Mouse (Mus musculus) common myeloid progenitor, adult 5-6 weeks (primary cell): ENCODE data around the gene Klc2. TPM values are rescaled to one million over a fixed set of nuclear protein-coding genes. Genes with fewer than 3 reads are reported as not detected.

Source experiments
- ATAC-seq: replicated peaks from 2 replicates; pipeline ENCODE4 v1.8.0; 2016; ENCODE audit warnings: low read depth, mild to moderate bottlenecking, moderate TSS enrichment, inconsistent platforms; ENCODE audit not compliant: poor library complexity, severe bottlenecking
- total RNA-seq: library from RNA; stranded (forward); fragments of 200-1000, 187-1606 nt; gene quantifications from 2 replicates; pipeline ENCODE4 v1.2.3, GENCODE M21; 2017

Gene Klc2
- total RNA-seq, 1 experiment from 2014 or later = 5.2 TPM

DNA sequence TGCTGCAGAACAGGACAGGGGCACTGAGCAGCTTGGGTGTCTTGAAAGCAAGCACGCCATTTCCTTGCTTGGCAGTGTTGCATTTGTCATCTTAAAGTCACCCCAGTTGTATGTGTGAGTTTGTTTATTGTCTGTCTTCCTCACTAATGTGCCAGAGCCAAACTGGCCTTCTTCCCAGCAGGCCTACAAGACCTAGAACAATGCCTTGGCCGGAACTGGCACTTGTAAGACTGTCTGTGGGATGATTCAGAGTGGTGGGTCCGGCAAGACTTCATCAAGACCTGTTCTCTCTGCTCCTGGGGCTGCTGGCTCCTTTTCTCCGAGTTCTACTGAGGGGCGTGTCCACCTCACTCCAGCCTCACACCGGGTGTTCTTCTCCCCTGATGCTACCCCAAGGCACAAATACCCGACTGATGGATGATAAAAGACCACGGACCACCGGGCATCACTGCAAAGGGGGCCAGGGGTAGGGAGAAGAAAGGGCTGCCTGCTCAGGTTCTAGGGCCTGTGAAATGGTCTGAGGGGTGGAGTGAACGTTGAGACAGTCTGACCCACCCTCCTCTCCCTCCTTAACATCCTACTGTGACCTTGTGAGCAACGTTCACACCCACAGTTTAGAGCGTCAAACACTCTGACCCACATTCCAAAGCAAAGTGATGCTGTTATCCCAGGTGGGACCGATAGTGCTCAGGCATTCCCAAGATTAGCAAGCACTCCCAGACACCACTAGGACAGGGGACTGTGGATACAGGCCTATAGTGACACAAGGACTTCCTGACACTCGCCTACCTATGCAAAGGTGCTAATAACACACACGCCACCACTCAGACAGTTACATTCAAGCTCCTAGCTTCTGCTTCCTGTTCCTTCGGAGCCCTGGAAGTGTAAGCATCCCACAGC lies 60.2 kb downstream of the Klc2 start:
- ATAC-seq = no peak

Other genes starting within 250 kb of the Klc2 start
- 0.37 TPM in 1 of 2 replicates, not detected in the other for gene Actn3, start 240.7 kb downstream of the Klc2 start, total RNA-seq
- gene Zdhhc24, start 239.9 kb downstream of the Klc2 start, total RNA-seq = 9.2 and 9.6 TPM in 2 replicates
- 3.8 and 4.8 TPM in 2 replicates for gene Bbs1, start 211.9 kb downstream of the Klc2 start, total RNA-seq
- 34.8 and 40.8 TPM in 2 replicates for gene Dpp3, start 190.3 kb downstream of the Klc2 start, total RNA-seq
- 0.14 TPM in 1 of 2 replicates, not detected in the other for gene Peli3, start 175.4 kb downstream of the Klc2 start, total RNA-seq
- gene Mrpl11, start 156.4 kb downstream of the Klc2 start, total RNA-seq = 56.0 and 82.6 TPM in 2 replicates
- gene Npas4, start 128.2 kb downstream of the Klc2 start, total RNA-seq = not detected in 2 replicates
- gene Slc29a2, start 94.7 kb downstream of the Klc2 start, total RNA-seq = 2.3 and 4.3 TPM in 2 replicates
- gene B4gat1, start 79.7 kb downstream of the Klc2 start, total RNA-seq = 9.2 TPM in 1 of 2 replicates, not detected in the other
- gene AC124502.3, start 79.7 kb downstream of the Klc2 start, total RNA-seq = 5.8 TPM in 1 of 2 replicates, not detected in the other
- 27.8 and 28.5 TPM in 2 replicates for gene Brms1, start 77.2 kb downstream of the Klc2 start, total RNA-seq
- gene Rin1, start 68.1 kb downstream of the Klc2 start, total RNA-seq = 0.15 and 0.18 TPM in 2 replicates
- gene Cd248, start 50.5 kb downstream of the Klc2 start, total RNA-seq = 0.41 and 0.49 TPM in 2 replicates
- not detected in 2 replicates for gene Tmem151a, start 33.0 kb downstream of the Klc2 start, total RNA-seq
- 15.2 and 19.3 TPM in 2 replicates for gene Yif1a, start 30.0 kb downstream of the Klc2 start, total RNA-seq
- gene Cnih2, start 20.0 kb downstream of the Klc2 start, total RNA-seq = 0.46 TPM in 1 of 2 replicates, not detected in the other
- gene Rab1b, start 11.5 kb downstream of the Klc2 start, total RNA-seq = 62.3 and 67.7 TPM in 2 replicates
- gene Pacs1, start 154.6 kb upstream of the Klc2 start, total RNA-seq = 9.7 and 20.6 TPM in 2 replicates
- 235 and 265 TPM in 2 replicates for gene Sf3b2, start 176.9 kb upstream of the Klc2 start, total RNA-seq
- not detected in 2 replicates for gene Gal3st3, start 179.8 kb upstream of the Klc2 start, total RNA-seq
- gene Catsper1, start 217.2 kb upstream of the Klc2 start, total RNA-seq = not detected in 2 replicates
- not detected in 2 replicates for gene Cst6, start 231.0 kb upstream of the Klc2 start, total RNA-seq
- gene Eif1ad, start 248.2 kb upstream of the Klc2 start, total RNA-seq = 60.0 and 61.7 TPM in 2 replicates
- gene Banf1, start 248.6 kb upstream of the Klc2 start, total RNA-seq = 71.4 and 75.6 TPM in 2 replicates